Mouse (Mus musculus): ENCODE results near the gene Ankrd37. TPM values are rescaled to one million over a fixed set of nuclear protein-coding genes. Genes with fewer than 3 reads are reported as not detected.
A peak's percentile ranks its signal among the peaks of the same experiment; 100 is the strongest.

Ankrd37 gene
- polyA plus RNA-seq, 1 experiment from 2014 or later, result 34.1 TPM

- peak overlapping the region; percentile 78 for H3K4me2 ChIP-seq (replicated peaks)
- H3K9me3 ChIP-seq (replicated peaks), result no peaks in the 10 kb centered on the region
- H3K9ac ChIP-seq, result peak overlapping the region; percentile 67
- H3K4me3 ChIP-seq (replicated peaks), result peak overlapping the region; percentile 56
- peak overlapping the region; percentile 97 for H3K27ac ChIP-seq (replicated peaks)
- peak; percentile 100 for ATAC-seq (ENCODE audit: insufficient number of reproducible peaks, low FRiP score, low TSS enrichment, low read depth)
- 4% methylated on average over 55 of the region's 55 CpGs for WGBS
- peaks cover 21% of the 10 kb centered on the region for H3K36me3 ChIP-seq
- peaks cover 4% of the 10 kb centered on the region; the same call in 1 of the 2 replicates for H3K4me1 ChIP-seq
- H3K27me3 ChIP-seq, result no peaks in the 10 kb centered on the region
These were observed 5.5 kb downstream of the Ankrd37 start for GRCm38 (mm10) chr8:45999784-46000705.

DNA sequence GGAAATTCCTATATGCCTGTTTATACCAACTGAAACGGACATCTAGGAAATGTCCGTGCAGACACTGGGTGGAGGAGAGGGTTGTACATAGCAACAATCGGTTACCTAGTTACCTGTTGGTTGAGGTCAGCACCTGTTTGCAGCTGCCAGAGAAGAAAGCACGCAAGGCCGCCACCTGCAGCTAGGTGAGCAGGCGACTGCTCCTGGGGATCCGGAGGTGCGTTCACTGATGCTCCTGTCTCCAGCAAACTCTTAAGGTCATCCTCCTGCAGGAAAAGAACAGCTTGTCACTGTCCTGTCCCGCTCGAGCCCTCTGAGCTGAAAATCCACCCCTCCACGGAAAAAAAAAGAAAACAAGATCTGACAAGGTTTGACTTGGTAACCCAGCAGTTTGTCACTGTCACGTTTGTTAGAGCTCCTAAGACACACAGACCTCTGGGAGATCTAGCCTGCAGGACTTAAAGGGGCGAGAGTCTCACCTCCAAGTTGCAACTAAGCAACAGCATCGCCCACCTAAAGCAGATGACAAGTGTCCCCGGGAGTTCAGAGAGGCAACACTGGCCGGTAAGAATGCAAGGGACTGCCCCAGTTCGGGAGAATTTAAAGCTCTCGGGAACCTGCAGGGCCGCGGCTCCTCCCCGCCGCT lies 6.2 kb downstream of the Ankrd37 start, which contains the start of gene Lrp2bp:
Lrp2bp (plus strand) TSS at position 166 of the 646 bp plus-strand sequence.
- Histone ChIP-seq H3K4me3 (replicated peaks) (peak within 1 kb of the TSS; percentile 56), H3K9ac (peak within 1 kb of the TSS; percentile 67), H3K27ac (replicated peaks) (peak within 1 kb of the TSS; percentile 97), H3K9me3 (replicated peaks) (no peaks in the 10 kb centered on the region), H3K4me2 (replicated peaks) (peak within 1 kb of the TSS; percentile 78), H3K4me1 (peaks cover 4% of the 10 kb centered on the region; the same call in 1 of the 2 replicates), H3K27me3 (no peaks in the 10 kb centered on the region), H3K36me3 (peaks cover 21% of the 10 kb centered on the region)
- ATAC-seq (ENCODE audit: insufficient number of reproducible peaks, low FRiP score, low TSS enrichment, low read depth), result no peak
- 2% methylated on average over 22 of the region's 22 CpGs for WGBS

DNA sequence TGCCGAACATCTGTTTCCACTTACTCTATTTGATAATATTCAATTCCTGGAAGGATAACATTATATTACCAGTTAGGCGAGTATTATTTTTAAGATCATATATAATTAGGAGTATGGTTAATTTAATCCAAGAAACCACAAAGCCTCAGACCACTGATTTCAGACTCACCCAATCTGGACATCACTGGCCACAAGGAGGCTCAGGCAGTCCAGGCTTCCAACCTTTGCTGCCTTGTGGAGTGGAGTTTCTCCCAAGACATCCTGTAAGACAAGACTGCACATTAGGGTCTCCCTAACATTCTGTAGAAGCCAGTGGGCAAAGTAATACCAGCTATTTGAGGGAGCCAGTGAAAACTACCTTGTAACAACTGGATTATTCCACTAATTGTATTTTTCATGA lies 7.3 kb downstream of the Ankrd37 start:
- Histone ChIP-seq H3K9ac (no peak overlapping the region), H3K9me3 (replicated peaks) (no peaks in the 10 kb centered on the region), H3K36me3 (peaks cover 29% of the 10 kb centered on the region), H3K4me2 (replicated peaks) (no peak overlapping the region), H3K4me3 (replicated peaks) (no peak overlapping the region; the same call in 1 of the 2 replicates), H3K4me1 (peaks cover 4% of the 10 kb centered on the region; the same call in 1 of the 2 replicates), H3K27me3 (no peaks in the 10 kb centered on the region), H3K27ac (replicated peaks) (no peak overlapping the region)
- no peak for ATAC-seq (ENCODE audit: insufficient number of reproducible peaks, low FRiP score, low TSS enrichment, low read depth)
- 60% methylated on average over 2 of the region's 2 CpGs for WGBS

GRCm38 (mm10) chr8:45995576-45995975 lies 9.9 kb downstream of the Ankrd37 start:
- Histone ChIP-seq H3K27me3 (no peaks in the 10 kb centered on the region), H3K4me2 (replicated peaks) (no peak overlapping the region), H3K4me3 (replicated peaks) (no peak overlapping the region), H3K4me1 (peaks cover 4% of the 10 kb centered on the region; the same call in 1 of the 2 replicates), H3K9ac (no peak overlapping the region), H3K36me3 (peaks cover 31% of the 10 kb centered on the region), H3K9me3 (replicated peaks) (no peaks in the 10 kb centered on the region), H3K27ac (replicated peaks) (no peak overlapping the region)
- WGBS, result 80% methylated on average over 3 of the region's 3 CpGs
- ATAC-seq (ENCODE audit: insufficient number of reproducible peaks, low FRiP score, low TSS enrichment, low read depth), result no peak

- peaks cover 2% of the 10 kb centered on the region; the same call in 1 of the 2 replicates for H3K4me1 ChIP-seq
- no peak overlapping the region for H3K9ac ChIP-seq
- H3K9me3 ChIP-seq (replicated peaks), result no peaks in the 10 kb centered on the region
- H3K4me3 ChIP-seq (replicated peaks), result no peak overlapping the region
- H3K27me3 ChIP-seq, result no peaks in the 10 kb centered on the region
- no peak for ATAC-seq (ENCODE audit: insufficient number of reproducible peaks, low FRiP score, low TSS enrichment, low read depth)
- WGBS, result 98% methylated on average over 2 of the region's 2 CpGs
- H3K27ac ChIP-seq (replicated peaks), result no peak overlapping the region
- H3K4me2 ChIP-seq (replicated peaks), result no peak overlapping the region
- H3K36me3 ChIP-seq, result peaks cover 36% of the 10 kb centered on the region
These were observed 11.4 kb downstream of the Ankrd37 start for GRCm38 (mm10) chr8:45994111-45994510.

DNA sequence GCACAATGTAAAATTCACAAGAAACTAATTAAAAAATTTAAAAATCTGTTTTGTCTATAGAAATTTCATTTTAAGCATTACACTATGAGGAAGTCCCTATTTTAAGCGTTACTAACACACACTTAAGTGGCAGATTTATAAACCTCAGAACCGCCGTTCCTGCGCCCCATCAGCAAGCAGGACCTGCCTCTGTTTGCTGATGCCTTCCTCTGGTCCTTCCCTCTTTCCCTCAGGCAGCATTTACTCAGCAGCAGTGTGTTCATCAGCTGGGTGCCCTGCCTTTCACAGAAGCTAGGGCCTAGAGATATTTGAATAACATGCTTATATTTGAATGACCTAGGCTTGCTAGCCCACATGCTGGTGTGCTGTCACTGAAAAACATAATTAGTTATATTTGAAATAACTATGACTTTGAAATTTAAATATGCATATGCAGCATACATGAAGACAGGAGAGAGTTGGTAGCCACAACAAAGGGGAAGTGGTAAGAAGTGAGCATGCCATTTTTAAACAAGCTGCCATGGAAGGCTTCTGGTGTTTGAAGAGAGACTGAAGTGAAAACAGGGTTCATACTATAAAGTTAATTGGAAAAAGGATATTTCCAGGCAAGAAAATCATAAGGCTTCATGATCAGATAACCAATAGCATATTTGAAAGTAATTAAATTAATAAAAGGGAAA lies 14.7 kb downstream of the Ankrd37 start:
- Histone ChIP-seq H3K36me3 (peaks cover 29% of the 10 kb centered on the region), H3K9me3 (replicated peaks) (no peaks in the 10 kb centered on the region), H3K27me3 (no peaks in the 10 kb centered on the region), H3K4me1 (no peaks in the 10 kb centered on the region), H3K27ac (replicated peaks) (no peak overlapping the region), H3K4me2 (replicated peaks) (no peak overlapping the region), H3K4me3 (replicated peaks) (no peak overlapping the region), H3K9ac (no peak overlapping the region)
- 86% methylated on average over 4 of the region's 4 CpGs for WGBS
- ATAC-seq (ENCODE audit: insufficient number of reproducible peaks, low FRiP score, low TSS enrichment, low read depth), result no peak

GRCm38 (mm10) chr8:45988189-45988588 lies 17.3 kb downstream of the Ankrd37 start:
- Histone ChIP-seq H3K9me3 (replicated peaks) (no peaks in the 10 kb centered on the region), H3K9ac (no peak overlapping the region), H3K36me3 (peaks cover 25% of the 10 kb centered on the region), H3K27ac (replicated peaks) (no peak overlapping the region), H3K27me3 (no peaks in the 10 kb centered on the region), H3K4me2 (replicated peaks) (no peak overlapping the region), H3K4me3 (replicated peaks) (no peak overlapping the region), H3K4me1 (no peaks in the 10 kb centered on the region)
- 43% methylated on average over 2 of the region's 2 CpGs for WGBS
- ATAC-seq (ENCODE audit: insufficient number of reproducible peaks, low FRiP score, low TSS enrichment, low read depth), result no peak

DNA sequence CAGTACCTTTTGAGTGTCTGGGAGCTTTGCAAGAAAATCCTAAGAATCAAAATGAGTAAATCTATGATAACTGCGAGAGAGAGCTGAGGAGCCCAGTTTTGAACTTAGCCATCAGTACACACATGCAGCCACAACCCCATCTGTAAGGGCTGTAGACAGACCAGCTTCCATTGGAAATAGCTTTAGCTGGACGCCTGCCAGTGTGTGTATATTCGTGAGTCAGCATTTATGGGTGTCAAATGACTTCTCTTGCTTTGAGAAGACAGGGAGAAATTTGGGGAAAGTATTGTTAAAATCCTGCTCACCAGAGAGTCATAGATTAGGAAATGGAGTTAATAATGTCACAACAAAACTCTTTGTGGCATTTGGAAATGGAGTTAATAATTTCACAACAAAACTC lies 18.8 kb downstream of the Ankrd37 start:
- WGBS, result 69% methylated on average over 3 of the region's 3 CpGs
- Histone ChIP-seq H3K4me1 (no peaks in the 10 kb centered on the region), H3K36me3 (peaks cover 39% of the 10 kb centered on the region), H3K4me3 (replicated peaks) (no peak overlapping the region), H3K4me2 (replicated peaks) (no peak overlapping the region), H3K27me3 (no peaks in the 10 kb centered on the region), H3K9ac (no peak overlapping the region), H3K27ac (replicated peaks) (no peak overlapping the region), H3K9me3 (replicated peaks) (no peaks in the 10 kb centered on the region)
- ATAC-seq (ENCODE audit: insufficient number of reproducible peaks, low FRiP score, low TSS enrichment, low read depth), result no peak

DNA sequence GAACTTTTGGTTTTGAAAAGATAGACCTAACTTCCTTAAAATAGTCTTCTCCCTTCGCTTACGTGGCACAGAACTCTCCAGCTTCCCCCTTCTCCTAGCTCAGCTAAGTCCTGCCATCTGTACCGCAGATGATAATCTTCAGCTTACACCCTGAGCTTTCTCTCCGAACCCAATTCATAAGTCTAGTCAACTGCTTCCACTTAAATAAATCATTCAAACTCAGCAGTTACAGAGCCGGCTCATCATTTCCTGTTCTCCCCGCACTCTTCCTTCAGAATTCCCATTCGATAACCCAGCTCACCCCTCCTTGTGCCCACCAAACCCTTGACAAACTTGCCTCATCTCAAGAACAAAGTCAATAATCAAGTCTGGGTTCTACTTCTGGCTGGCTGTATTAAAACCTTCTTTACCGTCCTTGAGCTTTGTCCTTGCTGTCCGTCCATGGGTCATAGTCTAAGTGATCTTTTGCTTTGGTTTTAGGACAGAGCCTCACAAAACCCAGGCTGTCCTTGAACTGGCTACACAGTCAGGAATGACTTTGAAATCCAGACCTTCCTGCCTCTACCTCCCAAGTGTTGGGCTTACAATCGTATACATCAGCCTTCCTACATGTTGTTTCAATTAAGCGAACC lies 29.6 kb downstream of the Ankrd37 start:
- peak overlapping the region; percentile 65 for H3K4me2 ChIP-seq (replicated peaks)
- 43% methylated on average over 11 of the region's 11 CpGs for WGBS
- peak overlapping the region; percentile 94 for H3K27ac ChIP-seq (replicated peaks)
- H3K36me3 ChIP-seq, result peaks cover 26% of the 10 kb centered on the region
- no peaks in the 10 kb centered on the region for H3K27me3 ChIP-seq
- H3K9ac ChIP-seq, result peak overlapping the region; percentile 48
- peaks cover 12% of the 10 kb centered on the region for H3K4me1 ChIP-seq
- peak overlapping the region; percentile 69 for H3K4me3 ChIP-seq (replicated peaks)
- no peak for ATAC-seq (ENCODE audit: insufficient number of reproducible peaks, low FRiP score, low TSS enrichment, low read depth)
- no peaks in the 10 kb centered on the region for H3K9me3 ChIP-seq (replicated peaks)

DNA sequence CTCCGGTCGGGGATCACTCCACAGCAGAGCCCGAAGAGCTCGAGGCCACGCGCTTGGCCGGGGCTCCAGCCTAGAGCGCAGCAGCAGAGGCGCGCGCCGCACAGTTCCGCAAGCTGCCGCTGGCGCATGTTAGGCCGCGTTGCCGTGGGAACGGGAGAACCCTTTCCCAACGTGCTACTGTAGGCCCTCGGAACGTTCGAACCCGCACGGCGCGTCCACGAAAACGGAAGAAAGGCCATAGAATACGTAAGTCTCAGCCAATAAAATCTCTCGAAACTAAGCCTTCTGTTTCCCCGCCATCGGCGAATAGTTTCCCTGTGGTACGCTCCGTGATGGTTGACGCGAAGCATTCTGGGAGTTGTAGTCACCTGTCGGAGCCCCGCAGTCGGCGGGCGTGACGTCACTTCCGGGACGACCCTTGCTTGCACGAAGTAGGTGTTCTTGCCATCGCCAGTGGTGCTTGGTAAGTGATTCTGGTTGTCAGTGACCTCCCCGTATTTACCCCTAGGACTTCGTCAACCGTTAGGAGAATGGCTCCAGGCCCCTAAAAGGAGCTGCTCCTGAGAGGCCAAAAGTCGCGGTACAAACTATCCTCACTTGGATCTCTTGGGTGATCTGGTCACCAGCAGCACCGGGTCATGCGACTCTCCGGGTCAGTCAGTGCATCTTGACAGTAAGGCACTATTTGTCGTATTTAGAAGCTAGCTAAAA lies 30.2 kb downstream of the Ankrd37 start, which contains the start of the genes 1700029J07Rik and Ufsp2:
1700029J07Rik (minus strand) TSS at position 127 of the 711 bp plus-strand sequence.
Ufsp2 (plus strand) TSS at position 403 of the 711 bp plus-strand sequence.
- Histone ChIP-seq H3K4me3 (replicated peaks) (peak within 1 kb of the TSS; percentile 69), H3K9ac (peak within 1 kb of the TSS; percentile 48), H3K27me3 (no peaks in the 10 kb centered on the region), H3K36me3 (peaks cover 24% of the 10 kb centered on the region), H3K4me2 (replicated peaks) (peak within 1 kb of the TSS; percentile 65), H3K27ac (replicated peaks) (peak within 1 kb of the TSS; percentile 94), H3K9me3 (replicated peaks) (no peaks in the 10 kb centered on the region), H3K4me1 (peaks cover 12% of the 10 kb centered on the region)
- peak; percentile 97 for ATAC-seq (ENCODE audit: insufficient number of reproducible peaks, low FRiP score, low TSS enrichment, low read depth)
- WGBS, result under 1% methylated on average over 57 of the region's 57 CpGs
